Mouse (Mus musculus): ENCODE measurements at regions not wholly inside any gene's neighbourhood (a gene's known extent, or its start where the extent isn't known, plus 50 kb on each side); places are given as distances from the start of the nearest gene placed in this dataset.

DNA sequence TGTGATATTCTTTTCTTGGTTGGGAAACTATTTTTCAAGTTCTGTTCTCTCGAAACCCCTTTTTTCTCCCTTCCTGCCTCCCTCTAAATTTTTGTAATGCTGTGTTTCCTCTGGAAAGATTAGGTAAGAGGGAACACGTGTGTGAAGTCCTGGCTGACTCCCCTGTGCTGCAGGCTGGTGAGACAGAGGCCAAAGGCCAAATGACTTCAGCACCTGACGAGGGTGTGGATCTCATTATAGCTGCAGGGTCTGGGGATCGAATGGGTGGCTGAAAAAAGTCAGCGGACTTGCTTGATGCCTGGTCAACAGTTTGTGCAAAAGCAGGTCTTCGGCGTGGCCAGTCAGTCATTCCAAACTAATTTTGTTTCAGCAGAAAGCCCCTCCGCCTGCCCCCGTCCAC lies 159.1 kb downstream of the En1 start:
- no peak for DNase-seq

DNA sequence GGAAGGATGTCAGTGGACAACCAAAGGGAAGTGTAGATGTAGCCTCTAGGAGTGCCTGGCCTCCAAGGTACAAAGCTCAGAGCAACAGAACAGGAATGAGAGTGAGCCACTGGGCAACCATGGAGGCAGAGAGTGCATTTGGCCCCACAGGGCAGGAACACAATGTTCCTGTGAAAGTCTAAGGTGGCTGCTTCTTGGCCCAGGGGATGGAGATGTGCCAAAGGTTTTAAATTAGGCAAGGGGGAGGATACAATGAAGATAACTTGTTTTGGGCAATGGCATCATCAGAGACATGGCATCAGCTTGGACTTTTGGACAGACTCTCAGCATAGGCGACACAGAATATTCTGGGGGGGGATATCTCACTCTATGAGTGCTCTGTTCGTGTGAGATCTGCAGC lies 160.3 kb downstream of the En1 start:
- no peak for DNase-seq

DNA sequence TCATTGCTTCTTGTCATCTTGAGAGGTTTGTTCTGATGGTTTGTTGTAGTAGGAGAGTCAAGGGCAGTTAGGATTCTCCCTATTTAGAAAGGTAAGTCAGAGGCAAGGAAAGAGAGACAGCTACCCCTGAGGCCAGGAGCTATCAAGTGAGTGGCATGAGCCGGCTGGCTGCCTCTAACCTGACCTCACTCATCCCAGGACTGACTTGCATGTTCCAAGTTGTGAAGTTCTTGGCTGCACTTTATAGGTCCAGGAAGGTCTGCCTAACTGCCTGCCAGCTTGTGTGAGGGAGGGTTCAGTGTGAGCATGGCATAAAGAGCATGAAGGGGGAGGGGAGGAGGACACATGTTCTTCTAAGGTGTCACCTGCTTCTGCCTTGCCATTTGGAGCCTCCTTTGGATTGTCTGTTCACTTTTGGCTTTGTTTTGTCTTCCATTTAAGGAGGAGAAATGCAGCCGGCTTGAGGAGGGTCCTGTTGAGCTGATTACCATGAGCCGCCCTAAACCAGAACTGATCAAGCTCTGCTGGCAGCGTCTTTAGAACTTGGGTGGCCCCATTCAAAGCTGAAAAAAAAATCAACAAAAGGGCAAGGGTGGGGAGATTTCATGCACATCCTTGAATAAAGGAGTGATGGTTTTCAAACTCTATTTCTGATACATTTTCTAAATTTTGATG lies 160.8 kb downstream of the En1 start:
- no peak for DNase-seq

DNA sequence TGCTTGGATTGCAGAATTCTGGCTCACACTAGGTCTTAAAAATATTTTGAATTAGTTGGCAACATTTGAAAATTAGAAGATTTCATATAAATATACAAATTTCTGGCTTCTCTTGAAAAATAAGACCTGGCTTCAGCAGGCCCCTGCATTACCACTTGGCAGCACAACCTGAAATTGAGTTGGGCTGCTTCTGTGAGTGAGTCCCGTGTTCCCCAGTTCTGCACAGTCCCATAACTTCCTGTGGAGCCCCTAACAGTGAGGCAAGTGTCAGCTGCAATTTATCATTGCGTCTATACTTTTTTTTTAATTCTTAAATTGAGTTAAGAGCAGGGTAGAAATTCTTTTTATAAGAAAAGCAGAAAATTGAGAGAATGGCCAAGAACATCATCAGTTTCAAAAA lies 164.8 kb downstream of the En1 start:
- no peak for DNase-seq

DNA sequence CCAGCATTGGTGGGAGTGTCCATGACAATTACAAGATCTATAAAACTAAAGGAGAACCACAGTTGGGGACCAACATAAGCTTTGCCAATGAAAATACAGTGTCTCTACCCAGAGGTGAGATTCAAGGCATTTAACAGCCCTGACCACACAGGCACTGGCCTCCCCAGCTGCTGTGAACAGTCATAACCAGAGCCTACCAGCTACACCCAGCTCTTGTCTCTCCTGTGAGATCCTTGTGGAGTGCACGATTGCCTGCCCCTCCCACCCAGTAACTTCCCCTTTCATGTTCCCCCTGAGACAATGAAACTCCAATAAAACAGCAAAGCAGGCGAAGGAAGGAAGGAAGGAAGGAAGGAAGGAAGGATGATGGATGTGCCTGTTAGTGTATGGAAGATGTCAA lies 169.1 kb downstream of the En1 start:
- no peak for DNase-seq

DNA sequence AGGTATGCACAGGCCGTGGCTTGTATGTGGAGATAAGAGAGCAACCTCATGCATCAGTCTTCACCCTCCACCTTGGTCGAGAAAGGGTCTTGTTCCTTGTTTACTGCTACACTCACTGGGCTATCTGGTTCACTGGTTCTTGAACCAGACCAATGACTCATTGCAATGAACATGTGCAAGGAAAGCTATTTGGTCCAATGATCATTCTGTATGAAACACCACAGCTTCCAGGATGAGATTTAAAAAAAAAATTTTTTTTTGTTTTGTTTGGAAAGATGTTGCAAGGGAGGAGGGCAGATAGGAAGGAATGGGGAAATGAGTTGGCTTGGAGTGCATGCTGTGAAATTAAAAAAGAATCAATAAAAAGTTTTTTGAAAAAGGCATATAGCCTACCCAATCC lies 174.7 kb downstream of the En1 start:
- DNase-seq = no peak

DNA sequence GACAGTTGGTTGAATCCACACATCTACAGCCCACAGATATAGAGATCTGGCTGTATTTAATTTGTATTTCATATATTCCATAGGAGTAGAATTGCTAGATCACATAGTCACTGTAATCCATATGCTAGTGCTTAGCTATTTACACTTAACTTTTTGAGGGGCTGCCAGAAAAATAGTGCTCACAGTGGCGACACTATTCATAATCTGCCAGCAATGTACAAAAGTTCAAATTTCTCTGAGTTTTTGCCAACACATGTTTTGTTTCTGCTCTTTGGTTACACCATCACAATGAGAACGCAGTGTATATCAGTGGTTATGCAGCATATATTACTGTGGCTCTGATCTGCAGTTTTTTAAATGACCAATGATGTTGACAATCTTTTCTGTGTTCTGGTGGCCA lies 175.2 kb downstream of the En1 start:
- DNase-seq = no peak

DNA sequence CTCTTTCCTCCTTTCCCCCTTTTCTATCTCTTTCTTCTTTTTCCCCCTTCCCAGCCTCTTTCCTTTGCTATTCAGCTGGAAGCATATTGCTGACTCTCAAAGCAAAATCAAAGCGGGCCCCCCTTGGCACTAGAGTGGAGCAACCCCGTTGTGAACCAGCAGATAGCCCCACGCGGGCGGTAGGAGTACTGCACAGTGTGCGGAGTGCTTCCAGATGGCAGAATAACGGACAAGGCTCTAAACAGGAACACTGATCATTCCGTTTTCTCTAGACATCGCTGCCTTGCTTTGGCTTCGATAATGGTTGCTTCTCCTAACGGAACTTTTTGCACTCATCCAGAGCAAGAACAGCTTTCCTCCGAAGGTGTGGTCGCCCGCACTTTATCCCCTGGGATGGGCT lies 193.0 kb downstream of the En1 start:
- DNase-seq = peak; percentile 7

DNA sequence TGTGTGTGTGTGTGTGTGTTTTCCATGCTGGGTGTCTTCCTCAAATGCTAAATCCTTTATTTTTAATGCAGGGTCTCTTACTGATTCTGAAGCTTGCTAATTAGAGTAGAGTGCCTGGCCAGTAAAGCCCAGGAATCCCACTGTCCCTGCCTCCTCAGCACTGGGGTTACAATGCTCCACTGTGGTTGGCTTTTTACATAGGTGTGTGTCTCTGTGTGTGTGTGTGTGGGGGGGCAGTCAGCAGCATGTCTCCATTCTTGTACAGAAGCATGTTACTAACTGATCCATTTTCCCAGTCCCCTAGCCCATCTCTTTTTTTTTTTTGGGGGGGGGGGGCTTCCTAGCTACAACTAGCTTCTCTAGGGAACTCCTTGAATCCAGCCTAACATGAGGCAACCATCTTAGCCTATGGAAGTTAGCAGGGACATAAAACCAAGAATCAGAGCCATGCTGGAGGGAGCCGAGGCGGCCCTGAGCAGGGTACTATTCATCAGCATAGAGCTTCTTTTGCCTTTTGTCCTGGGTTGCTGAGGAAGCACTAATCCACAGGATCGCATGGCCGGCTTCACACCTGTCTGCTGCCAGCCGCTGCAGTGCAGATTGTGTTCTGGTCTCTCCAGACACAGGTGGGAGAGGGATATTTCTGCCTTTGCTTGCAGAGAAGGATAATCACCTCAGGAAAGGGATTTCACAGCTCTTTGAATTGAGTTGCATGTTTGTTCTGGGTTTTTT lies 199.2 kb downstream of the En1 start:
- DNase-seq = no peak

DNA sequence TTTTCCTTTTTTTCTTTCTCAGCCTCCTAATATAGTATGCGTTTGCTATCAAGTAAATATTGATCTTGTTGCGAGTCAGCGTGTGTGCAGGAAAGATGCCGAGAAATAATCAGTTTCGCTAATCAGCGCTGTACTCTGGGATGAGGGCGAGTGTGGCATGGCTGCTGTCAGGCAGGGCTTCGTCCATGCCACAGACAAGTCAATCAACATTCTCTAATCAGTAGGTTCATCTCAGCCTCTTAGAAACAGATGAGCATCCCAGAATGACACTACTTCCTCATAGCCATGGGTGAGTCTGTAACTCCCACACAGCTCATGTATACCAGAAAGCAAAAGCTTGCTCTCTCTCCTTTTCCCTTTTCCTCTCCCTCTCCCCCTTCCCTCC lies 199.8 kb downstream of the En1 start:
- no peak for DNase-seq

DNA sequence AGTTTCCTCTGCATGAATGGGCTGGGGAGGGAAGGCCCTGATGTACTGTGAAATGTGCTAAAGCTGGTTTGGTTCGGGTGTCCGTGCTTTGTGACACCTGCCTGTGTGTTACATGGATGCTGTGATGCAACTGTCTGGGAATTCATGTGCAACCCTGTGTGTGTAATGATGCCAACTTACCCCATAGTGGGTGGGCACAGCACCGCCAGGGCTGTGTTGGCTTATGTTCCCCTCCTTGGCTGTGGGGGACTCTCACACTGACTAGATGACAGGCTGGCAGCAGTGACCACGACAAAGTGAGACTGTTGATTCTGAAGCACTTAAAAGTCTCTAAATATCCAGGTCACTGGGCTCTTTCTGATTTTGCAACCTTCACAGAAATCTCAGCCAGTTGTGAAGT lies 212.2 kb downstream of the En1 start:
- DNase-seq = peak; percentile 3

DNA sequence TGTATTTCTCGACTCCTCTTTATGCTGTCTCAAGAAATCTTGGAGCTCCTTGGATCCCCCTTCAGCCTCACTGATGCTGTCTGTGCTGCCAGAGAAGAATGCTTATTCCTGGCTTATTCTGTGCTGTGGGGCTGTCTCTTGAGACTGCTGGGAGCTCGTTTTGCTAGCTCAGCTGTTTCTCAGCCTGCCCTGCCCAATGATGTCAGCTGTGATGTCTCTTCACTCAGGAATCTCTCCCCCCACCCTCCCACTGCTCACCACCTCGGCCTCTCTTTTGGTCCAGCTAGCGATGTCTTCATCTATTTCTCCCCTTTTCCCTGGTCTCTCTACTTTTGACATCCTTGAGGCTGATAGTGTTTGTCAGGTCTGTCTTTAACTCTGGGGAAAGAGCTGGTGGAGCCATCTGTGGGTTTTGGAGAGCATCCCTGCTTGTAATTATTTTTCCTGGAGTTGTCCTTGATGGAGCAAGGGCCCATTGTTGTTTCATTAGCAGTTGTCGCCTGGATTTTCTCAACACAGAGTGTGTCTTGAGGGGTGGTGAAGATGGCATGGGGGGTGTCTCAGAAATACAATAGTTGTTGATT lies 214.1 kb downstream of the En1 start:
- no peak for DNase-seq

DNA sequence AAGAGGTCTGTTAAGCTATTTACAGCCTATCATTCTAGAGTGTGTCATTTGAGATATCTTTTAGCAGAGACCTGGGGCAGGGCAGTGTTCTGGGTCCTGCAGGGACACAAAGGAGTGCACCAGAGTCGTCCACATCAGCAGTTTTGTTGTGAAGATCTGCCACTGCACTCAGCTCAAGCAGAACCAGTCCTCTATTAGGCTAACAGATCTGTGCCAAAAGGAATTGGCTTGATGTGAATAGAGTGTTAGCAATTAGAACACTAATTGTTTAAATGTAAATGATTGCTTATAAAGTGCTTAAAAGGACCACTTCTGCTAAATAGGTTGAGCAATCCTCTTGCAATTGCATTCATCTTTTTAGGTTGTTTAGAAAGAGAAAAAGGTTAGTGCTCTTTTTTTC lies 215.3 kb downstream of the En1 start:
- DNase-seq = no peak

DNA sequence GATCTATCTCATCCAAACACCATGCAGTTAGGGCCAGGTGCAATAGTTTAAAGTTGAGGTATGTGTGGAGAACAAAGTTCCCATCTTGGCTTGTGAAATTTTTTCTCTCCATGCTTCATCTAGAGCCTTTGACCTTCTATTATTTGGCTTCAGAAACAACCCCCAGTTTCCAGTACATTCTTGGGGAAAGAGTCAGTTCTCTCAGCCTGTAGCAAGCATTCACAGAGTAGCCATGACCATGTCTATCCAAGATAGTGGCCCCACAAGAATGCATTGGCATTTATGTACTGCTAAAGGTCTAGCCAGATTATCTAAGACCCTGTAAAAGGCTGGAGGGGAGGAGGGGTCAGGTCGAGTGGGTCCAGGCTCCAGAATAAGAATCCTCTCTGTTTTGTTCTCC lies 229.8 kb downstream of the En1 start:
- DNase-seq = no peak

DNA sequence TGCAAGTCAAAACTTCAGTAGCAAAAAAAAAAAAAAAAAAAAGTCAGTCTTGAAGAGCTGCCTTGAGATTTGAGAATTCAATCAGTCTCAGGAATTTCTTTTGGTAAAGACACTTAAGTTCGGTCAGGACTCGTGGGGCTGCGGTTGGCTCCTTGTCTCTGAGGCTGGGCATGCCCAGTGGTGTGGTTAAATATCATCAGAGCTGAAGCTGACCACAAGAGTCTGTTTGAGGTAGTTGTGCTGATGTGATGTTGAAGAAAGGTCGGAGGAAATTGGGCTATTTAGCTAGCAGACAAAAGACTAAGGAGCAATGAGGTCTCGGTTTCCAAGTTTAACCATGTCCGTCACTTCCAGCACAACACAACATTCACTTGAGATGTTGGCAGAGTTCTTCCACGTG lies 240.4 kb downstream of the En1 start:
- no peak for DNase-seq

DNA sequence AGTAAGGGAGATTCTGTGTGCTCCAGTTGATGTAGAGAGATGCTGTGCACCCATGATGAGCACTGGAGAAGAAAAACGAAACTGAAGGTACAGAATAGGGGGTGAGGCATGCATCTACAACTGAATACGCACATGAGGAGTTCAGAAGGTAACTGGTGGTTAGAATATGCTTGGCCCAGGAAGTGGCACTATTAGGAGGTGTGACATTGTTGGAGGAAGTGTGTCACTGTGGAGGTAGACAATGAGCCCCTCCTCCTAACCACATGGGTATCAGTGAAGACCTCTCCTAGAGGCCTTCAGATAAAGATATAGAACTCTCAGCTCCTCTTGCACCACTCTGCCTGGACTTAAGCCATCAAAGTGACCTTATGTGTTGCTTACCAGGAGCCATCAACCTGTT lies 243.9 kb downstream of the En1 start:
- no peak for DNase-seq

DNA sequence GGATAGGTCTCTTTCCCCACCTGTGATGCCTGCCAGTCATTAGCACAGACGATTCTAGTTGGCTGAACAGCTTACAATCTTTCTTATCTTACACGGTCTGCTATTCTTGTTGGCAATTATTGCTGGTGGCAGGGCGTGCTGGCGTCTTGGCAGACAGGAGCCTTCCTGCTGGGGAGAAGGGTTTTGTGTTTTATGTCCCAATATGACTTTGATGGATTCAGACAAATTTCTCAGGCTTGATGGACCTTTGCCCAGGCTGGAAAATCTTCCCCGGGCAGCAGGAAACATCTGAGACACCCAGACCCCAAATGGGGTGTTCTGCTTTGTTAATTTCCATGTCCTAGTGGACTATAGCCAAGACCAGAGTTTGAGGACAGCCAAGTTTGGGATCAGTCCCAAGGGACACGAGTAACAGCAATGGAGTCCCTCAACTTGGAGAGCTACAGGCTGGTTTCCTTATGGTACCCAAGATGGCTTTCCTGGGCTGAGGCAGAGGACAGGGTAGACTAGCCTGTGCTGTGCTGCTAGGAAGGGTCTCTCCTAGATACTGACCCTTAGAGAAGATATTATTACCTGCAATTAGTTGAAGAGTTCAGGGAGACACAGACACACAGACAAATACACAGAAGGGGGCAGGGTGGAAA lies 249.8 kb downstream of the En1 start:
- DNase-seq = peak; percentile 5

DNA sequence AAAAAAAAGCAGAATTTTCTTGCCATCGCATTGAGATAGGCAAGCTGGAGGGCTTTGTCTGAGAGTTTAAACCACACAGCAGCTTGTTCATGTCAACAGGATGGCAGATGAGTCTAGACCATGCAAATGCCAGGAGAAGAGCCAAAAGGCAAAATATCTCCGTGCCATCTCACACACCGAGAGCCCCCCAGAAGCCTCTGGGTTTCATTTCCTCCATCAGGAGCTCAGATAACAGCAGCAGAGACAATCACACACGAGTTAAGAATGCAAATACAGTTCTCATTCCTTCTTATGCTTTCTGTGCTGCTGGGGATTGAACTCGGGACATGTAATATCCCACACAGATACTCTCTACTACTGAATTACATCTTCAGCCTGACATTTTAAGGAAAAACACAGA lies 255.3 kb downstream of the En1 start:
- DNase-seq = no peak

DNA sequence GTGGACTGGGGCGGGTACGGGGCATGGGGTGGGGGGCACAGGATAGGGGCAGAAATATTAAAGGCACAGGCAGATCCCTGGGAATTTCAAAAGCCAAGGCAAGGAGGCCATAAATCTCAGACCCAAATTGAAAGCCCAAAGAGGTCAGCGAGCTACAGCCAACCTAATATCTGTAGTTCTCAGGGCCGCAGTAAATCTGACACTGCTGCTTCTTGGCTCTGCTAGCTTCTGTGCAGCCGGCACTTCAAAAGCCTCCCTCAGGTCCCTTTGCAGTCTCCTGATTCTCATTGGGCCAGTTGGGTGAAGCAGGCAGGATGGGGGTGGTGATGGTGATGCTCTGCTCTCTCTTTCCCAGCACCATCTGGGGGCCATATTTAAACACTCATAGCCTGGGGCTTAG lies 257.3 kb downstream of the En1 start:
- peak; percentile 47 for DNase-seq

DNA sequence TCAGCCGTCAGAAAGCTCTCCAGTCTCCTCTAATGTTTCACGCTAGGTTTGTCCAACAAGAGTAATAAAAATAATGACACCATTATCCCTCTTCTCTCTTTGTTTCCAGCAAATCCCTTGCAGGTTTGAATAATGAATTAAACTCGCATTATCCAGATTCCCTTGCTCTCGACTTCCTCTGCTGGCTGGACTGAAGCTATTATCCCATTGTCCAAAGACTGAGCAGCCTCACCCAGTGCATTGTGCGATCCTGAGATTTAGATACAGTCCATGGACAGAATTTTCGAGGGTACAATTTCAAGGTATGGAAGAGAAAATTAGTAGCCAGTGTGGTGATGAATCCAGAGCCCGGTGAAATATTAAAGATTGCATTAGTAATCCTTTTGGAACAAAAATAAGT lies 270.3 kb downstream of the En1 start:
- DNase-seq = no peak

DNA sequence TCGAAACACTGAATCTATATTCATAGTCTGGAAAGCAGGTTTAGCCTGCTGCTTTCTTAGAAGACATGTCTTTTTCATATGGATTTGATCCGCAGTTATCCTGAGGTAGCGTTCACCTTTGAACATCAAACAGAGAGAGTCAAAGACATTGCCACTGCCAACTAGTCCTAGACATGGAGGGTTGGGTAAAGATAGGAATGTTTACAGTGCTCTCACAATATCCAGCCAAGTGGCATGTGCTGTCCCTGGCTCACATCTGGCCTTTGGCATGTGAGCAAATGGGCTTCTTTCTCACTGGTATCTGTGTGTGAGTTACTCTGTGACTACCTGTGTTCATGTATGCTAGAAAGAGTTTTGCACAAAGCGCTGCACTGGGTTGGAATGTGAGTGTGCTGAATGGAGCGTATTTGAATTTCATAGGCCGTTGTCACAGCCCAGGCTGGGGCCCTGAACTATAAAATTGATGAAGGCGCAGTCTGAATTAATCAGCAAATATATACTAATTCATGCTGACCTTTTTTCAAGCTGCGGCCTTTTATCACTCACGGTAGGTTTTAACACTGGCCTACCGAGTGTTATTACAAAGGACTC lies 280.8 kb downstream of the En1 start:
- DNase-seq = no peak

DNA sequence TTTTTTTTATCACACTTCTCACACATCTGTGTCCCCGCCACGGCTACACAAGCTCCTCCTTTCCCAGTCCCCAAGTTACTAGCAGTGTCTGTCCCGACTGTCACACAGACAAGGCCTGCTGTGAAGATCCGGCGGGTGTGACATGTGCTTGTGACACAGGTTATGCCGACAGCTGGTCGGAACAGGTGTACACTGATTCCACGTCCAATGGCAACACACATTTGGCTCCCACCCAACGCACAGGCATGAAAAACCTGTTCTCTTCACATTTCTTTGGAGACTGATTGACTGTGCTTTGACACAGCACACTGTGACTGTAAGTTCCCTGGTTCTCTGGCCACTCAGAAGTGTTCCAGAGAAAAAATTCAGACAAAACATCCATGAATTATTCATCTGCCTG lies 281.4 kb downstream of the En1 start:
- DNase-seq = no peak

DNA sequence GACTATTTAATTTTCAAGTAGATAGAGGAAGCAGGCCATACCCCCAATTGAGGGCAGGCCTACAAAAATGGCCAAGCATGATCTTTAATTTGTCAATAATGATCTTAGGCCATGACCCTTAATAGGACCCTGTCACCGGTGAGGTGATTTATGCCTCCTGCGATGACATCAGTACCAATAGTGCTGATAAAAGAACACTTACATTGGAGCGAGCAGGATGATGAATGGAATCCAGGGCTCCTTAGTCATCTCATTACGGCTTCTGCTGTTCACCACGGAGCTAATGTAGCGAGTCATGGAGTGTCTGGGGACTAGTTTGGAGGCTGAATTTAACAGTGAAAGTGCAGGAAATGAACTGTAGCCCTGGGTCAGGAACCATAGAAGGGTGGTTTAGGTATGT lies 308.6 kb downstream of the En1 start:
- DNase-seq = peak; percentile 27

All from adrenal gland, postnatal 10 days (tissue).